Mouse (Mus musculus) stomach, embryonic 15.5 days (tissue): ENCODE measurements around the gene March8. TPM values are rescaled to one million over a fixed set of nuclear protein-coding genes. Genes with fewer than 3 reads are reported as not detected.

ENCODE experiments used
- ATAC-seq: fragments of 200-750 bp; cut with Nextera tagmentation; 2 replicates; pipeline ENCODE4 v1.8.0; 2017; ENCODE audit warnings: low read depth, moderate number of reproducible peaks, moderate TSS enrichment; ENCODE audit not compliant: insufficient read depth, low FRiP score
- H3K27ac ChIP-seq: fragments of 300-500 bp; sonication (generic); 2 replicates; pipeline ENCODE4 v1.5.1; 2015; ENCODE audit warnings: mild to moderate bottlenecking, inconsistent platforms
- H3K27me3 ChIP-seq: fragments of 300-500 bp; sonication (generic); replicated peaks from 2 replicates; pipeline ENCODE4 v1.6.1; 2015; ENCODE audit warnings: inconsistent platforms
- H3K36me3 ChIP-seq: fragments of 300-500 bp; sonication (generic); 2 replicates; pipeline ENCODE4 v1.6.1; 2015; ENCODE audit warnings: inconsistent platforms
- H3K4me1 ChIP-seq: fragments of 300-500 bp; sonication (generic); 2 replicates; pipeline ENCODE4 v1.6.1; 2015; ENCODE audit warnings: inconsistent platforms
- H3K4me2 ChIP-seq: fragments of 300-500 bp; sonication (generic); 2 replicates; pipeline ENCODE4 v1.6.1; 2015; ENCODE audit warnings: mild to moderate bottlenecking, inconsistent platforms
- H3K4me3 ChIP-seq: fragments of 300-500 bp; sonication (generic); replicated peaks from 2 replicates; pipeline ENCODE4 v1.5.1; 2015; ENCODE audit warnings: inconsistent platforms
- H3K9ac ChIP-seq: fragments of 300-500 bp; sonication (generic); 2 replicates; pipeline ENCODE4 v1.6.1; 2015; ENCODE audit warnings: inconsistent platforms
- H3K9me3 ChIP-seq: fragments of 300-500 bp; sonication (generic); 2 replicates; pipeline ENCODE4 v1.6.1; 2016; ENCODE audit warnings: inconsistent platforms
- WGBS: fragments of 180-500 bp; shearing (Covaris S2); methylation state at CpG from one replicate; pipeline ENCODE4 v1.1.7; 2015; 5-methylcytosine and 5-hydroxymethylcytosine counted together
- polyA plus RNA-seq: library from polyadenylated mRNA; unstranded; fragments of >200 nt; fragmentation: Nextera tagmentation; extraction: Ambion mirVana; gene quantifications from 2 replicates; pipeline ENCODE4 v1.2.1, GENCODE M21; 2015

March8 gene
- polyA plus RNA-seq: 33.6 and 38.2 TPM in 2 replicates

- Histone ChIP-seq H3K9me3 (no peaks in the 10 kb centered on the region), H3K4me2 (peak within 1 kb of the TSS; percentile 62), H3K27ac (peak within 1 kb of the TSS; percentile 77), H3K36me3 (no peaks in the 10 kb centered on the region), H3K9ac (peak within 1 kb of the TSS; percentile 83), H3K4me3 (peak within 1 kb of the TSS; percentile 100), H3K4me1 (no peaks in the 10 kb centered on the region), H3K27me3 (no peaks in the 10 kb centered on the region)
- under 1% methylated on average over 65 of the region's 75 CpGs for WGBS
- peak; percentile 97 for ATAC-seq
Observed at GRCm38 (mm10) chr6:116337835-116338501, at the start of gene March8. March8 (plus strand) TSS chr6:116338024.

- ATAC-seq: no peak
- 81% methylated on average over 2 of the region's 2 CpGs for WGBS
- H3K36me3 ChIP-seq: no peaks in the 10 kb centered on the region
Observed at GRCm38 (mm10) chr6:116311411-116311810, 26.4 kb upstream of the March8 start.

GRCm38 (mm10) chr6:116319259-116319658 lies 18.6 kb upstream of the March8 start:
- 76% methylated on average over 3 of the region's 3 CpGs for WGBS
- Histone ChIP-seq H3K9me3 (no peaks in the 10 kb centered on the region), H3K36me3 (no peaks in the 10 kb centered on the region), H3K4me3 (no peak overlapping the region), H3K27me3 (no peaks in the 10 kb centered on the region), H3K4me1 (no peaks in the 10 kb centered on the region), H3K27ac (no peak overlapping the region), H3K9ac (no peak overlapping the region), H3K4me2 (no peak overlapping the region)
- ATAC-seq: no peak

More at GRCm38 (mm10) chr6:116311411-116311810, 26.4 kb upstream of the March8 start:
- H3K9ac ChIP-seq: no peak overlapping the region
- H3K4me1 ChIP-seq: no peaks in the 10 kb centered on the region
- H3K9me3 ChIP-seq: no peaks in the 10 kb centered on the region
- H3K4me3 ChIP-seq: no peak overlapping the region
- no peak overlapping the region for H3K27ac ChIP-seq
- no peak overlapping the region for H3K4me2 ChIP-seq
- no peaks in the 10 kb centered on the region for H3K27me3 ChIP-seq

- Histone ChIP-seq H3K27me3 (no peaks in the 10 kb centered on the region), H3K4me2 (no peak overlapping the region), H3K9ac (no peak overlapping the region), H3K27ac (no peak overlapping the region), H3K36me3 (no peaks in the 10 kb centered on the region), H3K4me3 (no peak overlapping the region), H3K4me1 (no peaks in the 10 kb centered on the region), H3K9me3 (no peaks in the 10 kb centered on the region)
- WGBS: 71% methylated on average over 3 of the region's 3 CpGs
- ATAC-seq: no peak
Observed at GRCm38 (mm10) chr6:116326641-116327040, 11.2 kb upstream of the March8 start.

GRCm38 (mm10) chr6:116331396-116331795 lies 6.4 kb upstream of the March8 start:
- ATAC-seq: no peak
- WGBS: 88% methylated on average over 2 of the region's 2 CpGs
- no peaks in the 10 kb centered on the region for H3K27me3 ChIP-seq
- H3K36me3 ChIP-seq: no peaks in the 10 kb centered on the region
- H3K9ac ChIP-seq: no peak overlapping the region
- H3K4me1 ChIP-seq: no peaks in the 10 kb centered on the region
- H3K4me2 ChIP-seq: no peak overlapping the region
- no peak overlapping the region for H3K4me3 ChIP-seq
- no peak overlapping the region for H3K27ac ChIP-seq
- no peaks in the 10 kb centered on the region for H3K9me3 ChIP-seq

GRCm38 (mm10) chr6:116337466-116337834 lies 374 bp upstream of the March8 start:
- no peak for ATAC-seq
- Histone ChIP-seq H3K4me3 (peak overlapping the region; percentile 100), H3K9ac (peak overlapping the region; percentile 83; the same call in 1 of the 2 replicates), H3K27me3 (no peaks in the 10 kb centered on the region), H3K27ac (no peak overlapping the region), H3K4me1 (no peaks in the 10 kb centered on the region), H3K9me3 (no peaks in the 10 kb centered on the region), H3K36me3 (no peaks in the 10 kb centered on the region), H3K4me2 (peak overlapping the region; percentile 62)
- WGBS: 2% methylated on average over 7 of the region's 7 CpGs

GRCm38 (mm10) chr6:116338520-116338919 lies 696 bp downstream of the March8 start:
- 7% methylated on average over 8 of the region's 8 CpGs for WGBS
- no peak for ATAC-seq
- no peaks in the 10 kb centered on the region for H3K4me1 ChIP-seq
- H3K27me3 ChIP-seq: no peaks in the 10 kb centered on the region
- peak overlapping the region; percentile 83; the same call in 1 of the 2 replicates for H3K9ac ChIP-seq
- no peaks in the 10 kb centered on the region for H3K9me3 ChIP-seq
- no peak overlapping the region for H3K27ac ChIP-seq
- no peaks in the 10 kb centered on the region for H3K36me3 ChIP-seq
- H3K4me3 ChIP-seq: peak overlapping the region; percentile 100
- peak overlapping the region; percentile 62 for H3K4me2 ChIP-seq

- H3K36me3 ChIP-seq: no peaks in the 10 kb centered on the region
- 78% methylated on average over 5 of the region's 5 CpGs for WGBS
- H3K9me3 ChIP-seq: no peaks in the 10 kb centered on the region
- no peaks in the 10 kb centered on the region for H3K4me1 ChIP-seq
- H3K9ac ChIP-seq: no peak overlapping the region
- H3K27ac ChIP-seq: no peak overlapping the region
- no peaks in the 10 kb centered on the region for H3K27me3 ChIP-seq
- no peak overlapping the region for H3K4me3 ChIP-seq
- no peak for ATAC-seq
- peak overlapping the region; percentile 10; the same call in 1 of the 2 replicates for H3K4me2 ChIP-seq
Observed at GRCm38 (mm10) chr6:116339088-116339487, 1.3 kb downstream of the March8 start.

GRCm38 (mm10) chr6:116340521-116340920 lies 2.7 kb downstream of the March8 start:
- Histone ChIP-seq H3K9ac (no peak overlapping the region), H3K36me3 (no peaks in the 10 kb centered on the region), H3K27me3 (no peaks in the 10 kb centered on the region), H3K9me3 (no peaks in the 10 kb centered on the region), H3K4me3 (no peak overlapping the region), H3K4me1 (no peaks in the 10 kb centered on the region), H3K4me2 (no peak overlapping the region), H3K27ac (no peak overlapping the region)
- WGBS: 95% methylated on average over 1 of the region's 1 CpGs
- no peak for ATAC-seq

- Histone ChIP-seq H3K4me2 (no peak overlapping the region), H3K4me1 (no peaks in the 10 kb centered on the region), H3K4me3 (no peak overlapping the region), H3K27me3 (no peaks in the 10 kb centered on the region), H3K9ac (no peak overlapping the region), H3K36me3 (no peaks in the 10 kb centered on the region), H3K9me3 (no peaks in the 10 kb centered on the region), H3K27ac (no peak overlapping the region)
- whole genome bisulfite sequencing: 74% methylated on average over 2 of the region's 2 CpGs
- ATAC-seq: no peak
Observed at GRCm38 (mm10) chr6:116347953-116348352, 10.1 kb downstream of the March8 start.

GRCm38 (mm10) chr6:116349997-116350396 lies 12.2 kb downstream of the March8 start:
- ATAC-seq: peak; percentile 91
- 76% methylated on average over 3 of the region's 3 CpGs for WGBS
- no peaks in the 10 kb centered on the region for H3K27me3 ChIP-seq

GRCm38 (mm10) chr6:116350643-116351042 lies 12.8 kb downstream of the March8 start:
- no peaks in the 10 kb centered on the region for H3K4me1 ChIP-seq
- 73% methylated on average over 6 of the region's 6 CpGs for WGBS

More at GRCm38 (mm10) chr6:116349997-116350396, 12.2 kb downstream of the March8 start:
- H3K9ac ChIP-seq: no peak overlapping the region
- H3K27ac ChIP-seq: no peak overlapping the region
- no peaks in the 10 kb centered on the region for H3K9me3 ChIP-seq
- H3K4me3 ChIP-seq: no peak overlapping the region
- H3K36me3 ChIP-seq: no peaks in the 10 kb centered on the region
- no peak overlapping the region for H3K4me2 ChIP-seq
- H3K4me1 ChIP-seq: no peaks in the 10 kb centered on the region

More at GRCm38 (mm10) chr6:116350643-116351042, 12.8 kb downstream of the March8 start:
- Histone ChIP-seq H3K4me3 (no peak overlapping the region), H3K36me3 (no peaks in the 10 kb centered on the region), H3K9me3 (no peaks in the 10 kb centered on the region), H3K9ac (no peak overlapping the region), H3K27ac (no peak overlapping the region), H3K27me3 (no peaks in the 10 kb centered on the region), H3K4me2 (no peak overlapping the region)
- ATAC-seq: peak; percentile 92; the same call in 1 of the 2 replicates
